Mouse (Mus musculus): ENCODE data around the gene Scd2.

DNA sequence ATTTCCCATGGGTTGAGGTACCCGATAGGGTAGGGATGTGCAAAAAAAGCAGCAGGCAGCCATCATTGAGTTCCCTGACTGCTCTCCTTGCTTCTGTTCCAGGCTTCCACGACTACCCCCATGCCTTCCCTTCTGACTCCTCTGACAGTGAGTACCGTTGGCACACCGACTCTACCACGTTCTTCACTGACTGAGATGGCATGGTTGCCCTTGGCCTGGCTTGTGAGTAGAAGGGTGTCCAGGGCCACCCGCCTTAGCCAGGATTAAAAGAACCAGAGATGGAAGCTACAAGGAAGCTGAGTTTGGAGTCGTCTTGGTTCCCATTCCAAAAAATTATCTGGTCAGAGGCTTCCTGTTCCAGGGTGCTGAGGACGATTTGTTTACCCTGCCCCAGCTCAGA, 15.5 kb upstream of the Scd2 start:
- TF ChIP-seq CTCF (IDR thresholded peaks at IDR 0.05; ENCODE audit: low read depth): no peak
- no peak for TF ChIP-seq EP300 (IDR thresholded peaks at IDR 0.05; ENCODE audit: low read depth)

All from liver, embryonic 14.5 days (tissue).